Mouse (Mus musculus) CD4-positive helper T cell, adult 2 months (primary cell): Measurements from ENCODE around the gene Mmd2.

Experiments
- DNase-seq: peaks from one replicate; pipeline ENCODE4 v3.0.0-alpha.2; 2012; ENCODE audit warnings: low read depth, missing footprints, low spot score

Mmd2 gene

GRCm38 (mm10) chr5:142547066-142547465, 61.5 kb downstream of the Mmd2 start:
- DNase-seq, result no peak

GRCm38 (mm10) chr5:142546344-142546743, 62.3 kb downstream of the Mmd2 start:
- no peak for DNase-seq

GRCm38 (mm10) chr5:142545014-142545795, 63.4 kb downstream of the Mmd2 start:
- DNase-seq, result no peak

GRCm38 (mm10) chr5:142537286-142537685, 71.3 kb downstream of the Mmd2 start:
- no peak for DNase-seq

- no peak for DNase-seq
Measured at GRCm38 (mm10) chr5:142535388-142535787, 73.2 kb downstream of the Mmd2 start.

- no peak for DNase-seq
Measured at GRCm38 (mm10) chr5:142529915-142530314, 78.7 kb downstream of the Mmd2 start, which contains the start of gene Papolb. Papolb (minus strand) TSS chr5:142530076.

- no peak for DNase-seq
Measured at GRCm38 (mm10) chr5:142524711-142525464, 83.7 kb downstream of the Mmd2 start.

GRCm38 (mm10) chr5:142521195-142521866, 87.3 kb downstream of the Mmd2 start:
- DNase-seq, result no peak

GRCm38 (mm10) chr5:142520360-142520759, 88.2 kb downstream of the Mmd2 start:
- DNase-seq, result no peak

GRCm38 (mm10) chr5:142518973-142519372, 89.6 kb downstream of the Mmd2 start:
- DNase-seq, result no peak
